Mouse (Mus musculus) embryonic facial prominence, embryonic 13.5 days (tissue): ENCODE data around the gene F2rl3. TPM values are rescaled to one million over a fixed set of nuclear protein-coding genes. Genes with fewer than 3 reads are reported as not detected.

Source experiments
- ATAC-seq: fragments of 200-750 bp; cut with Nextera tagmentation; 2 replicates; pipeline ENCODE4 v1.8.0; 2017; ENCODE audit warnings: low read depth; ENCODE audit not compliant: insufficient number of reproducible peaks, insufficient read depth, low FRiP score, low TSS enrichment
- H3K27ac ChIP-seq: fragments of 300-500 bp; sonication (generic); 2 replicates; pipeline ENCODE4 v1.5.1; 2015; ENCODE audit warnings: moderate library complexity, mild to moderate bottlenecking, inconsistent platforms
- H3K27me3 ChIP-seq: fragments of 300-500 bp; sonication (generic); 2 replicates; pipeline ENCODE4 v1.6.1; 2015; ENCODE audit warnings: mild to moderate bottlenecking, inconsistent platforms
- H3K36me3 ChIP-seq: fragments of 300-500 bp; sonication (generic); 2 replicates; pipeline ENCODE4 v1.6.1; 2015; ENCODE audit warnings: mild to moderate bottlenecking, inconsistent platforms
- H3K4me1 ChIP-seq: fragments of 300-500 bp; sonication (generic); 2 replicates; pipeline ENCODE4 v1.6.1; 2015; ENCODE audit warnings: inconsistent platforms
- H3K4me2 ChIP-seq: fragments of 300-500 bp; sonication (generic); 2 replicates; pipeline ENCODE4 v1.6.1; 2015; ENCODE audit warnings: moderate library complexity, mild to moderate bottlenecking, inconsistent platforms
- H3K4me3 ChIP-seq: fragments of 300-500 bp; sonication (generic); 2 replicates; pipeline ENCODE4 v1.5.1; 2015; ENCODE audit warnings: mild to moderate bottlenecking, inconsistent platforms
- H3K9ac ChIP-seq: fragments of 300-500 bp; sonication (generic); 2 replicates; pipeline ENCODE4 v1.6.1; 2015; ENCODE audit warnings: mild to moderate bottlenecking, inconsistent platforms
- H3K9me3 ChIP-seq: fragments of 300-500 bp; sonication (generic); 2 replicates; pipeline ENCODE4 v1.6.1; 2016; ENCODE audit warnings: inconsistent platforms
- WGBS: fragments of 180-500 bp; shearing (Covaris S2); methylation state at CpG from one replicate; pipeline ENCODE4 v1.1.7; 2015; ENCODE audit warnings: mixed read lengths; 5-methylcytosine and 5-hydroxymethylcytosine counted together
- polyA plus RNA-seq: library from polyadenylated mRNA; unstranded; fragments of >200 nt; fragmentation: Nextera tagmentation; extraction: Ambion mirVana; gene quantifications from 2 replicates; pipeline ENCODE4 v1.2.1, GENCODE M21; 2015

F2rl3 gene
- polyA plus RNA-seq, 1 experiment from 2014 or later, result 1.6 TPM

GRCm38 (mm10) chr8:72750266-72750665 is 11.4 kb upstream of the F2rl3 start:
- H3K27me3 ChIP-seq, result no peaks in the 10 kb centered on the region
- H3K9ac ChIP-seq, result no peak overlapping the region
- no peak overlapping the region for H3K4me3 ChIP-seq
- H3K4me1 ChIP-seq, result no peaks in the 10 kb centered on the region
- 96% methylated on average over 6 of the region's 6 CpGs for WGBS
- H3K4me2 ChIP-seq, result no peak overlapping the region
- no peak for ATAC-seq
- H3K36me3 ChIP-seq, result peaks cover 95% of the 10 kb centered on the region
- no peaks in the 10 kb centered on the region for H3K9me3 ChIP-seq
- no peak overlapping the region for H3K27ac ChIP-seq

- no peak overlapping the region for H3K4me3 ChIP-seq
- 87% methylated on average over 3 of the region's 3 CpGs for WGBS
- no peak for ATAC-seq
- peaks cover 95% of the 10 kb centered on the region for H3K36me3 ChIP-seq
- no peaks in the 10 kb centered on the region for H3K27me3 ChIP-seq
- no peak overlapping the region for H3K9ac ChIP-seq
- H3K9me3 ChIP-seq, result no peaks in the 10 kb centered on the region
- H3K4me2 ChIP-seq, result no peak overlapping the region
- no peaks in the 10 kb centered on the region for H3K4me1 ChIP-seq
- H3K27ac ChIP-seq, result no peak overlapping the region
Observed at GRCm38 (mm10) chr8:72751126-72751525, 10.6 kb upstream of the F2rl3 start.

- Histone ChIP-seq H3K9me3 (no peaks in the 10 kb centered on the region), H3K27me3 (no peaks in the 10 kb centered on the region), H3K9ac (no peak overlapping the region), H3K4me2 (no peak overlapping the region), H3K27ac (no peak overlapping the region), H3K4me1 (no peaks in the 10 kb centered on the region), H3K4me3 (no peak overlapping the region), H3K36me3 (peaks cover 95% of the 10 kb centered on the region)
- no peak for ATAC-seq
- 72% methylated on average over 3 of the region's 3 CpGs for WGBS
Observed at GRCm38 (mm10) chr8:72752289-72752688, 9.4 kb upstream of the F2rl3 start.

- Histone ChIP-seq H3K27me3 (no peaks in the 10 kb centered on the region), H3K36me3 (peaks cover 95% of the 10 kb centered on the region), H3K27ac (no peak overlapping the region), H3K4me1 (no peaks in the 10 kb centered on the region), H3K4me3 (no peak overlapping the region), H3K9me3 (no peaks in the 10 kb centered on the region), H3K4me2 (no peak overlapping the region), H3K9ac (no peak overlapping the region)
- 96% methylated on average over 9 of the region's 9 CpGs for WGBS
- ATAC-seq, result no peak
Observed at GRCm38 (mm10) chr8:72753165-72753564, 8.5 kb upstream of the F2rl3 start.

GRCm38 (mm10) chr8:72753781-72754180 is 7.9 kb upstream of the F2rl3 start:
- Histone ChIP-seq H3K27me3 (no peaks in the 10 kb centered on the region), H3K4me3 (no peak overlapping the region), H3K9ac (no peak overlapping the region), H3K36me3 (peaks cover 95% of the 10 kb centered on the region), H3K9me3 (no peaks in the 10 kb centered on the region), H3K4me1 (no peaks in the 10 kb centered on the region), H3K27ac (no peak overlapping the region), H3K4me2 (no peak overlapping the region)
- WGBS, result 87% methylated on average over 2 of the region's 2 CpGs
- no peak for ATAC-seq

- peaks cover 86% of the 10 kb centered on the region for H3K36me3 ChIP-seq
- no peaks in the 10 kb centered on the region for H3K9me3 ChIP-seq
- ATAC-seq, result no peak
- WGBS, result 97% methylated on average over 2 of the region's 2 CpGs
- H3K27me3 ChIP-seq, result no peaks in the 10 kb centered on the region
- no peaks in the 10 kb centered on the region for H3K4me1 ChIP-seq
- H3K9ac ChIP-seq, result no peak overlapping the region
- no peak overlapping the region for H3K4me3 ChIP-seq
- no peak overlapping the region for H3K4me2 ChIP-seq
- H3K27ac ChIP-seq, result no peak overlapping the region
Observed at GRCm38 (mm10) chr8:72756031-72756430, 5.6 kb upstream of the F2rl3 start.

GRCm38 (mm10) chr8:72756771-72757390 is 4.8 kb upstream of the F2rl3 start:
- Histone ChIP-seq H3K4me1 (no peaks in the 10 kb centered on the region), H3K4me2 (no peak overlapping the region), H3K27me3 (no peaks in the 10 kb centered on the region), H3K9ac (no peak overlapping the region), H3K36me3 (peaks cover 77% of the 10 kb centered on the region), H3K27ac (no peak overlapping the region), H3K9me3 (no peaks in the 10 kb centered on the region), H3K4me3 (no peak overlapping the region)
- ATAC-seq, result 0 out of 2 replicates have a peak, but pooled peaks have one; percentile 4
- WGBS, result 97% methylated on average over 35 of the region's 35 CpGs

GRCm38 (mm10) chr8:72757426-72758195 is 4.1 kb upstream of the F2rl3 start:
- H3K4me3 ChIP-seq, result no peak overlapping the region
- ATAC-seq, result no peak
- H3K36me3 ChIP-seq, result peaks cover 70% of the 10 kb centered on the region
- H3K4me1 ChIP-seq, result no peaks in the 10 kb centered on the region
- H3K9me3 ChIP-seq, result no peaks in the 10 kb centered on the region
- H3K9ac ChIP-seq, result no peak overlapping the region
- 89% methylated on average over 15 of the region's 15 CpGs for WGBS
- H3K27ac ChIP-seq, result no peak overlapping the region
- no peaks in the 10 kb centered on the region for H3K27me3 ChIP-seq
- H3K4me2 ChIP-seq, result no peak overlapping the region

- Histone ChIP-seq H3K9me3 (no peaks in the 10 kb centered on the region), H3K9ac (no peak overlapping the region), H3K27me3 (no peaks in the 10 kb centered on the region), H3K4me1 (no peaks in the 10 kb centered on the region), H3K4me3 (no peak overlapping the region), H3K27ac (no peak overlapping the region), H3K36me3 (peaks cover 63% of the 10 kb centered on the region), H3K4me2 (no peak overlapping the region)
- no peak for ATAC-seq
Observed at GRCm38 (mm10) chr8:72758310-72758709, 3.4 kb upstream of the F2rl3 start.

- Histone ChIP-seq H3K9ac (no peak overlapping the region), H3K4me3 (no peak overlapping the region), H3K36me3 (peaks cover 49% of the 10 kb centered on the region), H3K27me3 (no peaks in the 10 kb centered on the region), H3K4me2 (no peak overlapping the region), H3K27ac (no peak overlapping the region), H3K4me1 (no peaks in the 10 kb centered on the region), H3K9me3 (no peaks in the 10 kb centered on the region)
- WGBS, result 93% methylated on average over 3 of the region's 3 CpGs
- no peak for ATAC-seq
Observed at GRCm38 (mm10) chr8:72760216-72760615, 1.5 kb upstream of the F2rl3 start.

GRCm38 (mm10) chr8:72762306-72762705 is 626 bp downstream of the F2rl3 start:
- Histone ChIP-seq H3K4me2 (no peak overlapping the region), H3K4me3 (no peak overlapping the region), H3K9ac (no peak overlapping the region), H3K36me3 (peaks cover 28% of the 10 kb centered on the region), H3K27ac (no peak overlapping the region), H3K9me3 (no peaks in the 10 kb centered on the region), H3K4me1 (peaks cover 4% of the 10 kb centered on the region; the same call in 1 of the 2 replicates), H3K27me3 (no peaks in the 10 kb centered on the region)
- 94% methylated on average over 12 of the region's 12 CpGs for WGBS
- ATAC-seq, result no peak

GRCm38 (mm10) chr8:72765696-72766095 is 4.0 kb downstream of the F2rl3 start:
- Histone ChIP-seq H3K4me3 (no peak overlapping the region), H3K27me3 (no peaks in the 10 kb centered on the region), H3K27ac (no peak overlapping the region), H3K36me3 (no peaks in the 10 kb centered on the region), H3K4me1 (peaks cover 4% of the 10 kb centered on the region; the same call in 1 of the 2 replicates), H3K4me2 (no peak overlapping the region), H3K9ac (no peak overlapping the region), H3K9me3 (no peaks in the 10 kb centered on the region)
- WGBS, result 68% methylated on average over 4 of the region's 4 CpGs
- ATAC-seq, result no peak
